Mouse (Mus musculus): ENCODE measurements around the gene Kcnmb2.

Gene Kcnmb2

GRCm38 (mm10) chr3:32149851-32150570, 247.7 kb downstream of the Kcnmb2 start:
- no peak for DNase-seq

DNA sequence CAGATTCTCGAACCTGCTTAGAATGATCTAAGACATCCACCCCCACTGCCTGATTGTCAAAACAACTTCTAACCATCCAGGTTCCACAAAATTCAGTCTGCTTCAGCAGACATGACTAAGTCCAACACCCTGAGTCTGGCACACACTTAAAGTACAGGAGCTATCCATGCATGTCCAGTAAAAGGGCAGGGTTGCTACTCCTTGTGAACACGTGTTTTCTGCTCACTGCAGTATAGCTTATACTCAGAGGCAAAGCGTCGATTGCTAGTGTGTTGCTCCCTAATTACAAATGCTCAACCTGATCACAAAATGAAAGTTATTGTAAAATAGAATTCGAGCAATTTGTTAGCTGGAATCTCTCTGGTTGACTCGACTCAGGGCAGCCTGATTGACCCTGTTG, 278.2 kb downstream of the Kcnmb2 start:
- no peak for DNase-seq

GRCm38 (mm10) chr3:32185855-32186522, 283.7 kb downstream of the Kcnmb2 start:
- no peak for DNase-seq

DNA sequence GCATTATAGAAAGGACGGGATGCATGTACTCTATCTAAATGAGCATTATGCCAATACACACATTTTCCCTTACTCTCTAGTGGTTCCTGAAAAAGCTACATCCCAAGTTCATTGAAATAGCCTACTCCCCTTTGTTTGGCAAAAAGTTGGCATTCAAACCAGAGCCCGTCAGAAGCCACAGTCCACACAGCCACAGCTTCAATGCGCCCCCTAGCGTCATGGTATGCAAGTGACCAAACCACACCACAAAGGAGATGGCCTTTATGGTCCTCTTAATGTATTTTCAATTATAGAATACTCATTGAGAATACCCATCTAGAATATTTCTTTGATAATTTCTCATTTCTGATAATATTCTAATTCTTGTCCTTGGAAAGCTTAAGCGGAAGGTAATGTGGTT, 286.2 kb downstream of the Kcnmb2 start:
- DNase-seq: no peak

DNA sequence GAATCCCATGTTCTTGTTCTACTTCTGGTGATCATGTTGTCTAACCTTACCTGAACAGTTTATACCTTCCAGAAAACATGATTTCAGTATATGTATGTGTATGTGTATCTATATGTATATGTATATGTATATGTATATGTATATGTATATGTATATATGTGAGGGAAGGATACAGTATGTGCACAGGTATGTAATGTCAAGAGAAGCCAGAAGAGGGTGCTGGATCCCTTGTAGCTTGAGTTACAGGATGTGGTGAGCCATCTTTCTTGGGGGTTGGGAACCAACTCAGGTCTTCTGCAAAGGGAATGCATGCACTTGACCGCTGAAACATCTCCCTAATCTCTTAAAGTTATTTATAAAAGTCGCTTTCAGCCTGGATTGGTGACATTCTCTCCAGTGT, 286.6 kb downstream of the Kcnmb2 start:
- DNase-seq: no peak

DNA sequence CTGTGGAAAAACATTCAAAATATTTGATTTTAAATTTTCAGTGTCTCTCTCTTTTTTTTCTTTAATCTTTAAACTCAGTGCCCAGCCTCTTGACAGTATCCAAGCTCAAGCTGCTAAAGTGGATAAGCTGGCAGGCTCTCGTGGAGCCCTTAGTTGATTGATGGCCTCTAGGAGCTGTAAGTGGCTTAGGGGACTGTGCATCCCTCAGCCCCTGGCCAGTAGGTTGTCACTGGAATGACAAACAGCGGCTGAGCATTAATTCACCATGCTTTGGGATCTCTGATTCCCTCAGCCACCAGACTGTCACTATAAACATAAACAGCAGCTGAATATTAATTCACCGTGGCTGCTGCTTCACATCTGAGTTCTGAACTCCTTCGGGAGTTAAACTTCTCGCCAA, 287.6 kb downstream of the Kcnmb2 start:
- DNase-seq: no peak

- no peak for DNase-seq
Measured at GRCm38 (mm10) chr3:32194014-32194413, 291.7 kb downstream of the Kcnmb2 start.

- no peak for DNase-seq
Measured at GRCm38 (mm10) chr3:32226755-32227154, 324.4 kb downstream of the Kcnmb2 start.

DNA sequence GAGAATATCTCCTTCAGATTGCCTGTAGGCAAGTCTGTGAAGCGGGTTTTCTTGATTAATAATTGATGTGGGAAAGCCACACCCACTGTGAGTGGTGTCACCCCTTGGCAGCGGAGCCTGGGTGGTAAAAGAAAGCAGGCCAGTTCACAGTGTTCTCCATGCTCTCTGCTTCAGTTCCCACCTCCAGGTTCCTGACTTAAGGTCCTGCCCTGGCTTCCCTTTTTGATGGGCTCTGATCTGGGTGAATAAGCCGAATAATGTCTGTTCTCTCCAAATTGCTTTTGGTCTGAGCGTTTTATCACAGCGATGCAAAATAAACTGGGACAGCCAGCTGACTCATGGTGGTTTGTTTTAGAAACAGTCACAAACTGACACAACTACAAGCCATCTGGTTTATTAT, 334.5 kb downstream of the Kcnmb2 start:
- no peak for DNase-seq
